Mouse (Mus musculus): ENCODE data around the gene Ttll1. TPM values are rescaled to one million over a fixed set of nuclear protein-coding genes. Genes with fewer than 3 reads are reported as not detected.

Ttll1 gene
- total RNA-seq, 2 experiments from 2014 or later: 45.5 to 54.9 TPM

DNA sequence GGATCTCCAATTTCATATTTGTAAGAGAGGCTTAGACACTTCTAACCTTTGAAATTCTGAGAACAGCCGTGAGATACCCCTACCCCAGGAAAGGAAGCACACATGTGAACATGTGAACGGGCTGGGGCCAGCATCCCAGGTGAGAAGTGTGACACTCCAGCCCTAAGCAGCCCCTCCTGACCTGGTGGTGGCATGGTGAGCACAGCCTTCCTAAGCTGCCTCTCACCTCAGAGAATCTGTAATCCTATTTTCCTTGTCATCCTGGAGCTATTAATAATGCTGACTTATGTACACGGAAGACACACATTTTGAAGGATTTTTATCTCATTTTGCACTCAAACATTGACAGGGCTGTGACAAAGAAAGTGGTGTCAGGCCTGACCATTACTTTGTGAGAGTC is 49.8 kb downstream of the Ttll1 start:
- no peak for TF ChIP-seq CTCF (IDR thresholded peaks at IDR 0.05)
- intact Hi-C loops (cut with DNase I): no loop called here
- no peak overlapping the region for H3K4me3 ChIP-seq
- no peak for DNase-seq (ENCODE audit: extremely low spot score in 1 of 2, low spot score in 2 of 2)
- no peak overlapping the region for H3K27ac ChIP-seq

DNA sequence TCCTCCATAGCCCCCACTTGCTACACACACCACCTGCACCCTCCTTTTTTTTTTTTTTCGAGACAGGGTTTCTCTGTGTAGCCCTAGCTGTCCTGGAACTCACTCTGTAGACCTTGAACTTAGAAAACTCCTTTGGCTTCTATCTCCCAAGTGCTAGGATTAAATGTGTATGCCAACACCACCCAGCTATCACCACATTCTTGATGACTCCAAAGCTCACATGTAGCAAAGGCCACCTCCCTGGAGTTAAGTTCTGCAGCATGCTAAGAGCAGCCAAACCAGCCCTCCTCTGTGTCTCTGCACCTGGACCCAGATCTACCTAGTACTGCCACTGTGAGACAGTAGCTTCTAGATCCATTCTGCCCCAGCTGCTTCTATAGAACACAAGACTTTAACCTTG is 53.2 kb downstream of the Ttll1 start:
- Histone ChIP-seq H3K27ac (no peak overlapping the region), H3K4me3 (no peak overlapping the region)
- no peak for TF ChIP-seq CTCF (IDR thresholded peaks at IDR 0.05)
- intact Hi-C loops (cut with DNase I): no loop called here
- no peak for DNase-seq (ENCODE audit: extremely low spot score in 1 of 2, low spot score in 2 of 2)

DNA sequence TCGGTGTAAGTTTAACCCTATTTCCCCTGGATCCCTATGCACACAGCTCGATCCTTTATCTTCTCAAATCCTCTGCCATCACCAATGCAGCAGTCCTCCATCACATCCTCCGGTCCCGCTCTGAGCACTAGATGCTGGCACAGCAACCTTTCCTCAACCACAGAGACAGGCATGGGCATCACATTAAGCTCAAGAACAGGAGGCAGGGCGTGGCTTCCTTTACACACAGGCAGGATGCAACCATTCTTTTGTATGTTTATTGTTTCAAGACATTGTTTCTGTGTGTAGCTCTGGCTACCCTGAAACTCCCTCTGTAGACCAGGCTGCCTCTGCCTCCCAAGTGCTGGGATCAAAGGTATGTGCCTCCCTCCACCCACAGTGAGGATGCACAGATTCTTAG is 55.1 kb downstream of the Ttll1 start:
- no peak overlapping the region for H3K27ac ChIP-seq
- no peak for TF ChIP-seq CTCF (IDR thresholded peaks at IDR 0.05)
- no peak overlapping the region for H3K4me3 ChIP-seq
- intact Hi-C loops (cut with DNase I): no loop called here
- DNase-seq (ENCODE audit: extremely low spot score in 1 of 2, low spot score in 2 of 2): no peak

DNA sequence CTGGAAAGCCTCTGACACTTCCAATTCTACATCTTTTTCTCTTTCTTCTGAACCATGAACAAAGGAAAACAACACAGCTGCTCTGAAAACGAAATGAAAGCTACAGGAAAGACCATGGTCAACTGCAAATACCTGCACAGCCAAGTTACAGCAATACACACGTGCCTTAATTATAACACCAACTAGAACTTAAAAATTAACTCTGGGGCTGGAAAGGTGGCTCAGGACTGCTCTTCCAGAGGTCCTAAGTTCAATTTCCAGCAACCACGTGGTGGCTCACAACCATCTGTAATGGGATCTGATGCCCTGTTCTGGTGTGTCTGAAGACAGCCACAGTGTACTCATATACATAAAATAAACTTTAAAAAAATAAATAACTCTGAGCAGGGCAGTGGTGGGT is 55.7 kb downstream of the Ttll1 start:
- H3K4me3 ChIP-seq: no peak overlapping the region
- H3K27ac ChIP-seq: no peak overlapping the region
- intact Hi-C loops (cut with DNase I): no loop called here
- no peak for DNase-seq (ENCODE audit: extremely low spot score in 1 of 2, low spot score in 2 of 2)
- no peak for TF ChIP-seq CTCF (IDR thresholded peaks at IDR 0.05)

DNA sequence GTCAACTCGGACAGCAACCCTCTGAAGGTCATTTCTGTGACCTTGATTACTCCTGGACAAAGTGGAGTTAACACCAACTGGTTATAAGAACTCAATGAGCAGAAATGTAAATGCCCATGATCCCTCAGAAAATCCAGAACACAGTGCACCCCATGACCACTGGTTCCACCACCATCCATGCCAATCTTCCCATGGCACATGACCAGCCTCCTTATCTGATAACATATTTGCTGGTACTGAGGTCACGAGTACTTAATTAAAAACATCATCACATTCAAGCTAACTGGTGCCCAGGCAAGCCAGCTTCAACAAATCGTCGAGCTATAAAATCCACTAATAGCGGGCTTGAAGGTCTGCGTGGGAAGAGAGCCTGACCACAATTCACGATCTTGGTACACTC is 56.3 kb downstream of the Ttll1 start:
- H3K4me3 ChIP-seq: no peak overlapping the region
- TF ChIP-seq CTCF (IDR thresholded peaks at IDR 0.05): no peak
- intact Hi-C loops (cut with DNase I): no loop called here
- no peak for DNase-seq (ENCODE audit: extremely low spot score in 1 of 2, low spot score in 2 of 2)
- H3K27ac ChIP-seq: no peak overlapping the region

DNA sequence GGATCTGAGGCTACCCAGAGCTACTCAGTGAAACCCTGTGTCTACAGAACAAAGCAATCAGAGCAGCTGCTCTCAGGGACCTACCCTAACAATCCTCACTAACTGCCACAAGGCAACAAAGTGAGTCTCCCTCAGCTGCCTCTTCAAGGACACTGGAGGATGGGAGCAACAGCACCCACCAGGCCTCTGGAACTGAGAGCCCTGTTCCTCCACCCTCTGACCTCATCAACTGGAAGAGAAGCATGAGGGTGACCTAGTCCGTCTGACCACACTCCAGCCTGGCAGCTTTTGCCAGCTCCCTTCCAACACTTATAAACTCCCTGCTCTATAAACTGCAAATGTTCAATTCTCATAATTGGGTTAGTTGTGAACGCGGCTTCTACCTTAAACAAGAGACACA is 56.8 kb downstream of the Ttll1 start:
- intact Hi-C loops (cut with DNase I): no loop called here
- H3K27ac ChIP-seq: no peak overlapping the region
- no peak overlapping the region for H3K4me3 ChIP-seq
- no peak for DNase-seq (ENCODE audit: extremely low spot score in 1 of 2, low spot score in 2 of 2)
- no peak for TF ChIP-seq CTCF (IDR thresholded peaks at IDR 0.05)

DNA sequence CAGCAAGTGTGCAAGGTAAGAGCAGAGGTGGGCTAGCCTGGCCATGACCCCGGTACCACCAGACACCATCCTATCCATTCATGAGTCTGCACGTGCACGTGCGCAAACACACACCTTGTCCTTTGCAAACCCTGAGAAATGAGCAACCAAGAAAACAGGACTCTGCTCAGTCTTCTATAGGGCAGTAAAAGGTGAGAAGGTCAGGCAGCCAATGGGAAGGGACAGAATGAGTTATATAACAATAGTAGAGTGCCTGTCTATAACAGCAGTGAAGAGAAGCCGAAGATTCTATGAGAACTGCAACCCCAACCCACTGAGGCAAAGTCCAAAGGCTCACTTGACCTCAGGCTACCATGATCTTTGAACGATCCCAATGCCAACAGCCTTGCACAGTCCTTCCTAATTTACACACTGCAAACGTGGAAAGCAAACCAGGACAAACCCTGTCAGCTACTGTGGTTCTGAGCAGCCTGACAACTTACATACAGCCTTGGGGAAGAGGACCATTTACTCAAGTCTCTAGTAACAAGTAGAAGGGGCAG is 58.4 kb downstream of the Ttll1 start:
- TF ChIP-seq CTCF (IDR thresholded peaks at IDR 0.05): no peak
- DNase-seq (ENCODE audit: extremely low spot score in 1 of 2, low spot score in 2 of 2): no peak
- Histone ChIP-seq H3K4me3 (no peak overlapping the region), H3K27ac (peak overlapping the region; percentile 28; the same call in 1 of the 2 replicates)
- intact Hi-C loops (cut with DNase I): no loop called here

DNA sequence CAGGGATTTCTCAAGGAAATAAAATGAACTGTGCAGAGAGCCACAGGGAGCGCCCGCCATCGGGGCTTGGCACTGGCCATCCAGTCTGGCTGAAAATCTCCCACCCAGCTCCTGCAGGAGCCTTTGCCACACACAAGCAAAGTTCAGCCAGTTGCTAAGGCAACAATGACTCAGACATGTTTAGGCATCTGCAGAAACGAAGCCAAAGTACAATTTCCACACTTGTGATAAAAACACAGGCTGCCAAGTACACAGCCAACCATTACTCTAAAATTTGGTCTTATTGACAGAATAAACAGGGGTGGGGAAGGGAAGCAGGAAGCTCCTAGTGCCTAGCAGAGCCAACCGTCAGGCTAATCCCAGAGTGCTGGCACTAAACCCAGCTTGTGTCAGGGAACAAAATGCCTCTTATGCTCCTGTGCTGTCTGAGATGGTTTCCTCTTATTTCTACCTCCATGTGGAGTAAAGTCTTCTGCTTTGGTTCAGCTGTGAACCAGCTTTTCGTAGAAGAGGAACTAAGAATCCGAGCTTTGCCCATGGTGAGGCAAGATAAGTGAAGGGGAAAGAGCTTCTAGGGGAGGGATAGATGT is 59.0 kb downstream of the Ttll1 start:
- Histone ChIP-seq H3K27ac (peak overlapping the region; percentile 28; the same call in 1 of the 2 replicates), H3K4me3 (no peak overlapping the region)
- DNase-seq (ENCODE audit: extremely low spot score in 1 of 2, low spot score in 2 of 2): peak in 1 of 2 experiments; percentile 28
- TF ChIP-seq CTCF (IDR thresholded peaks at IDR 0.05): no peak
- intact Hi-C loops (cut with DNase I): no loop called here

DNA sequence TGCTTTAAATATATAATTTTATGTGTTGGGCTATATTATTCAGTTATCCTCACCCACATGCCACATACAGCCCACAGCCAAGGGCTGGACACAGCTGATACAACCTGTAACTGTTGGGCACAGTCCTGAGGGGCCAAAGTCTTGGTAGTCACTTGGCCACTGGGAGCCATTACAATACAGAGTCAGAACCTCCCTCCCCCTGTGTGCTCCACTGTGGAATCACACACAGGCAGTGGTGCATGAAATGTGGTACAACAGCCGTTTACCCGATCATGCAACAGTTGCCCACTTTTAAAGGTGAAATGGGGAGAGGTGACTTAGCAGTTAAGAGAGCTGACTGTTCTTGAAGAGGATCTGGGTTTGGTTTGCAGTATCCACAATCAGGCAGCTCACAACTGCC is 60.7 kb downstream of the Ttll1 start:
- DNase-seq (ENCODE audit: extremely low spot score in 1 of 2, low spot score in 2 of 2): no peak
- no peak for TF ChIP-seq CTCF (IDR thresholded peaks at IDR 0.05)
- Histone ChIP-seq H3K27ac (no peak overlapping the region), H3K4me3 (no peak overlapping the region)
- intact Hi-C loops (cut with DNase I): no loop called here

DNA sequence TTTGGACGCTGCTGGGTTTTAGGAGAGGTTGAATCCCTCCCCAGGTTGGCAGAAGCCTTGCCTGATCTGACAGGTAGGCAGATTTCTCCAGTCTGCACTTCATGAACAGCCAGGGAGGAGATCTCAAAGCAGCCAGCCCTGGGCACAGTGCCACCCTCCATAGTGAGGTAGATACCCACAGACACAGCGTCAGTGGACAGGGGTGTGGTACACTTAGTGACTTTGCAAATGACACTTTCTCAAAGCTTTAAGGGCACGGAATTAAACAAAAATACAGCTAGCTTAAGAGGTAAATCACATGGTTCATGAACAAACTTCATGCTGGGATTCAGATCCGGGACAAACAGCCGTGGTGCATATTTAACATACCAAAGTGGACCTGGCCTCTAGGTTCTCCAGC is 62.0 kb downstream of the Ttll1 start:
- Histone ChIP-seq H3K27ac (no peak overlapping the region), H3K4me3 (no peak overlapping the region)
- no peak for TF ChIP-seq CTCF (IDR thresholded peaks at IDR 0.05)
- no peak for DNase-seq (ENCODE audit: extremely low spot score in 1 of 2, low spot score in 2 of 2)
- intact Hi-C loops (cut with DNase I): loop anchor here (2.0 kb wide), 1 partner anchor 32 kb away; no protein-coding TSS in a partner anchor

DNA sequence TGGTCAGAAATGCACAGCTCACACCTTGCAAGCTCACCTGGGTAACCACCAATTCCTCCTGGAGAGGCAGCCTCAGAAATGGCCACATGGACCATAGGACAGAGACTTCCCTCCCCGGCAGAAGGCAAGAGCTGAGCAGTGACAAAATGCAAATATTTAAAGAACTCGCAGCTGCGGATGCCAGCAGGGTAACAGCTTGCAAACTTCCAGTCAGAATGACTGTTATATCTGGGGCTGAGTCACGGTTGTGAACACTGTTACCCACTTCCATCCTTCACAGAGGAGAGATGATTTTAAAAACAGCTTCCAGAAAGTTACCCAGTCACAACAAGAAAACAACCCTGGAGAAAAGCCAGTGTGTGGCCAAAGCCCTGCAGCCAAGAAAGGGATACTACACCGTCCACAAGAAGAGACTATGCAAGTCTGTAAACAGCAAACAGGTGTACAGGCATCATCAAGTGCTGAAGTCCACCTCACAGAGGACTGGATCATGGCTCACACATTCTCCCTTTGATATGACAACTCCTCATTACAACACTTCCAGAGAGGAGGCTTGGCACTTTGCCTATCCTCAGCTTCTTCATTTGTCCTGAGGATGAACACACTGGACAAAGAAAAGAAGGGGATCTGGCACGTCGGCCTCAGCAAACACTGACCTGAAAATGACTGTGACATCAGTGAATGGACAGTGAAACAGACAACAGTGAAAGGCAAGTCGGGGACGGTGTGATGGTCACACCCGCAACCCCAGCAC is 62.7 kb downstream of the Ttll1 start:
- no peak for TF ChIP-seq CTCF (IDR thresholded peaks at IDR 0.05)
- no peak overlapping the region; the same call in 1 of the 2 replicates for H3K27ac ChIP-seq
- H3K4me3 ChIP-seq: no peak overlapping the region; the same call in 1 of the 2 replicates
- peak; percentile 47 to 65 for DNase-seq (ENCODE audit: extremely low spot score in 1 of 2, low spot score in 2 of 2)
- intact Hi-C loops (cut with DNase I): loop anchor here (2.0 kb wide), 1 partner anchor 31 kb away; no protein-coding TSS in a partner anchor

DNA sequence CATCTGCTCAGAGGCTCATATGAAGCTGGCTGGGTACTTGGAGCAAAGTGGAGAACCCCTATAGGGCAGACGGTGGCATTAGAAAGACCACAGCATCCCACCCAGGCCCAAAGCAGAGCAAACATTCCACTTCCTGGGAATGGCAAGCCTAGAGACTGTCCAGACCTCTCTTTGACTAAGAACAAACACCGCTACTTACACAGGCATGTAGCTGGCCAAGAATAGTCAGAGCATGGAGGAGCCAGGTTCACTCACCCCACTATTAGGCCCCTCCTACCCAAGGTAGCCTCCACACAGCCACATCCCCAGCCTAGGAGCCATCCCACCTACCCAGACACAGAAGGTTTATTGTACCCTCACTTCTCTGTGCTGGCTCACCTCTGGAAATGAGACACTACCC is 64.8 kb downstream of the Ttll1 start:
- no peak overlapping the region for H3K27ac ChIP-seq
- TF ChIP-seq CTCF (IDR thresholded peaks at IDR 0.05): no peak
- DNase-seq (ENCODE audit: extremely low spot score in 1 of 2, low spot score in 2 of 2): no peak
- no peak overlapping the region for H3K4me3 ChIP-seq
- intact Hi-C loops (cut with DNase I): no loop called here
